Mouse (Mus musculus): ENCODE measurements around the gene Slc2a9.

DNA sequence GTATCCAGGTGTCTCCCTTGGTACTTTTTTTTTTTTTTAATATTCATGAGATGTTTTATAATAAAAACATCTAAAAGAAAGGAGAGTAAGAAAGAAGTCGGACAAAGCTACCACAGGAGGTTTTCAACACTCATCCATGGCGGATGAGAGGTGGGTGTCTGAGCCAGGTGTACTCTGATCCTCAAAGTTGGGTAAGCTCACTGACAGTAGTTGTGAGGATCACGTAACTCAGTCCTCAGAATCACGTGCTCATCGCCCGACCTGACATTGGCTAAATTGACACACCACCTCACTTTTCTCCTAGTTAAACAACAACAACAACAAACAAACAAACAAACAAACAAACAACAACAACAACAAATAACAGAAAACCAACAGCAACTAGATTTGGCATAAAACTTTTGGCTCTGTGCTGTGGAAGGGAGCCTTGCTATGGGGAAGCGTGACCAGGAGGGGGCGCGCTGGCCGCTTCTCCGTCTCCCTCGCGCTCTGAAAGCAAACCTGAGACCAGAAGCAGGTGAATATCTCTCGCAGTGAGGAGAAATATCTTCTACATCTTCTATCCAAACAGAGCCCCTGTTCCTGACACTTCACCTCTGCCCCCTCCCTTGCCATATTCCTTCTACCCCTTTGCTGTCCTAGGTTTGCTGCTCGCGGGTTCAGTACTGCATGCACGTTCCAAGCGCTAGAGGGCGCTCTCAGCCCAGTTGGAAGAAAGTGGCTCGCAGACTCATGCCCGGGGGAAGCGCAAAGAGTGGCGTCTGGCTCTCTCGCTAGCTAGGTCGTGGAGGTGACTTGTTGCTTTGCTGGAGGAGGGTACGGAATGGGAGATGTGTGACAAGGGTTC lies 195.5 kb downstream of the Slc2a9 start:
- TF ChIP-seq CTCF (IDR thresholded peaks at IDR 0.05) (peak; percentile 94), EP300 (IDR thresholded peaks at IDR 0.05; ENCODE audit: insufficient read depth, low read depth, low read length) (0 out of 2 replicates have a peak, but pooled peaks have one; percentile 66)

All from heart, adult 2 months (tissue).